Mouse (Mus musculus): ENCODE data around the gene Aprt. TPM values are rescaled to one million over a fixed set of nuclear protein-coding genes. Genes with fewer than 3 reads are reported as not detected.

The Aprt gene
- polyA plus RNA-seq, 1 experiment, result 86.7 TPM

GRCm38 (mm10) chr8:122572751-122573150 lies 4.0 kb downstream of the Aprt start:
- Histone ChIP-seq H3K27me3 (ENCODE audit: control insufficient read depth, insufficient read depth, low read length) (no peaks in the 10 kb centered on the region), H3K4me3 (ENCODE audit: extremely low read depth, insufficient read depth, insufficient read length) (no peak overlapping the region), H3K27ac (ENCODE audit: insufficient read depth, low read length) (no peak overlapping the region), H3K36me3 (ENCODE audit: control insufficient read depth, insufficient read depth, low read length) (peaks cover 25% of the 10 kb centered on the region), H3K4me1 (ENCODE audit: control insufficient read depth, insufficient read depth, insufficient read length) (peaks cover 17% of the 10 kb centered on the region; the same call in 1 of the 2 replicates)
- DNase-seq (ENCODE audit: low read depth in 1 of 2, low spot score in 2 of 2), result no peak
- TF ChIP-seq POLR2A (IDR thresholded peaks at IDR 0.05; ENCODE audit: low read depth, low read length), result no peak
- TF ChIP-seq CTCF (IDR thresholded peaks at IDR 0.05; ENCODE audit: extremely low read depth, insufficient read depth, insufficient read length, insufficient replicate concordance), result no peak
- 86% methylated on average over 3 of the region's 3 CpGs for WGBS

- Histone ChIP-seq H3K4me3 (ENCODE audit: extremely low read depth, insufficient read depth, insufficient read length) (no peak overlapping the region), H3K27me3 (ENCODE audit: control insufficient read depth, insufficient read depth, low read length) (no peaks in the 10 kb centered on the region), H3K4me1 (ENCODE audit: control insufficient read depth, insufficient read depth, insufficient read length) (peaks cover 21% of the 10 kb centered on the region; the same call in 1 of the 2 replicates), H3K27ac (ENCODE audit: insufficient read depth, low read length) (no peak overlapping the region), H3K36me3 (ENCODE audit: control insufficient read depth, insufficient read depth, low read length) (peaks cover 25% of the 10 kb centered on the region)
- TF ChIP-seq POLR2A (IDR thresholded peaks at IDR 0.05; ENCODE audit: low read depth, low read length) (no peak), CTCF (IDR thresholded peaks at IDR 0.05; ENCODE audit: extremely low read depth, insufficient read depth, insufficient read length, insufficient replicate concordance) (no peak)
- WGBS, result 94% methylated on average over 17 of the region's 17 CpGs
- no peak for DNase-seq (ENCODE audit: low read depth in 1 of 2, low spot score in 2 of 2)
These were observed 4.9 kb downstream of the Aprt start for GRCm38 (mm10) chr8:122571750-122572267.

GRCm38 (mm10) chr8:122571153-122571552 lies 5.6 kb downstream of the Aprt start:
- Histone ChIP-seq H3K27me3 (ENCODE audit: control insufficient read depth, insufficient read depth, low read length) (no peaks in the 10 kb centered on the region), H3K36me3 (ENCODE audit: control insufficient read depth, insufficient read depth, low read length) (peaks cover 25% of the 10 kb centered on the region), H3K4me1 (ENCODE audit: control insufficient read depth, insufficient read depth, insufficient read length) (peaks cover 25% of the 10 kb centered on the region; the same call in 1 of the 2 replicates), H3K4me3 (ENCODE audit: extremely low read depth, insufficient read depth, insufficient read length) (no peak overlapping the region), H3K27ac (ENCODE audit: insufficient read depth, low read length) (no peak overlapping the region)
- no peak for DNase-seq (ENCODE audit: low read depth in 1 of 2, low spot score in 2 of 2)
- no peak for TF ChIP-seq CTCF (IDR thresholded peaks at IDR 0.05; ENCODE audit: extremely low read depth, insufficient read depth, insufficient read length, insufficient replicate concordance)
- TF ChIP-seq POLR2A (IDR thresholded peaks at IDR 0.05; ENCODE audit: low read depth, low read length), result no peak
- WGBS, result 95% methylated on average over 11 of the region's 11 CpGs

- no peak overlapping the region for H3K4me3 ChIP-seq (ENCODE audit: extremely low read depth, insufficient read depth, insufficient read length)
- H3K27me3 ChIP-seq (ENCODE audit: control insufficient read depth, insufficient read depth, low read length), result no peaks in the 10 kb centered on the region
- peaks cover 15% of the 10 kb centered on the region; the same call in 1 of the 2 replicates for H3K4me1 ChIP-seq (ENCODE audit: control insufficient read depth, insufficient read depth, insufficient read length)
- 97% methylated on average over 16 of the region's 16 CpGs for WGBS
- H3K36me3 ChIP-seq (ENCODE audit: control insufficient read depth, insufficient read depth, low read length), result peaks cover 25% of the 10 kb centered on the region
- no peak for DNase-seq (ENCODE audit: low read depth in 1 of 2, low spot score in 2 of 2)
- TF ChIP-seq CTCF (IDR thresholded peaks at IDR 0.05; ENCODE audit: extremely low read depth, insufficient read depth, insufficient read length, insufficient replicate concordance) (no peak), POLR2A (IDR thresholded peaks at IDR 0.05; ENCODE audit: low read depth, low read length) (no peak)
- no peak overlapping the region for H3K27ac ChIP-seq (ENCODE audit: insufficient read depth, low read length)
These were observed 6.7 kb downstream of the Aprt start for GRCm38 (mm10) chr8:122569996-122570395.

GRCm38 (mm10) chr8:122569329-122569728 lies 7.4 kb downstream of the Aprt start:
- TF ChIP-seq POLR2A (IDR thresholded peaks at IDR 0.05; ENCODE audit: low read depth, low read length) (no peak), CTCF (IDR thresholded peaks at IDR 0.05; ENCODE audit: extremely low read depth, insufficient read depth, insufficient read length, insufficient replicate concordance) (no peak)
- Histone ChIP-seq H3K4me1 (ENCODE audit: control insufficient read depth, insufficient read depth, insufficient read length) (peaks cover 15% of the 10 kb centered on the region; the same call in 1 of the 2 replicates), H3K27ac (ENCODE audit: insufficient read depth, low read length) (no peak overlapping the region), H3K36me3 (ENCODE audit: control insufficient read depth, insufficient read depth, low read length) (peaks cover 25% of the 10 kb centered on the region), H3K4me3 (ENCODE audit: extremely low read depth, insufficient read depth, insufficient read length) (no peak overlapping the region), H3K27me3 (ENCODE audit: control insufficient read depth, insufficient read depth, low read length) (no peaks in the 10 kb centered on the region)
- 80% methylated on average over 9 of the region's 9 CpGs for WGBS
- DNase-seq (ENCODE audit: low read depth in 1 of 2, low spot score in 2 of 2), result no peak

- TF ChIP-seq POLR2A (IDR thresholded peaks at IDR 0.05; ENCODE audit: low read depth, low read length) (no peak), CTCF (IDR thresholded peaks at IDR 0.05; ENCODE audit: extremely low read depth, insufficient read depth, insufficient read length, insufficient replicate concordance) (no peak; the same call in 1 of the 2 replicates)
- no peaks in the 10 kb centered on the region for H3K27me3 ChIP-seq (ENCODE audit: control insufficient read depth, insufficient read depth, low read length)
- DNase-seq (ENCODE audit: low read depth in 1 of 2, low spot score in 2 of 2), result no peak
- H3K27ac ChIP-seq (ENCODE audit: insufficient read depth, low read length), result no peak overlapping the region
- peaks cover 15% of the 10 kb centered on the region; the same call in 1 of the 2 replicates for H3K4me1 ChIP-seq (ENCODE audit: control insufficient read depth, insufficient read depth, insufficient read length)
- WGBS, result 42% methylated on average over 10 of the region's 10 CpGs
- H3K4me3 ChIP-seq (ENCODE audit: extremely low read depth, insufficient read depth, insufficient read length), result peak overlapping the region; percentile 33; the same call in 1 of the 2 replicates
- peaks cover 25% of the 10 kb centered on the region for H3K36me3 ChIP-seq (ENCODE audit: control insufficient read depth, insufficient read depth, low read length)
These were observed 7.8 kb downstream of the Aprt start for GRCm38 (mm10) chr8:122568881-122569309.

GRCm38 (mm10) chr8:122568109-122568504 lies 8.6 kb downstream of the Aprt start:
- H3K4me3 ChIP-seq (ENCODE audit: extremely low read depth, insufficient read depth, insufficient read length), result peak overlapping the region; percentile 78
- peak overlapping the region; percentile 98 for H3K27ac ChIP-seq (ENCODE audit: insufficient read depth, low read length)
- TF ChIP-seq POLR2A (IDR thresholded peaks at IDR 0.05; ENCODE audit: low read depth, low read length), result no peak
- no peak for TF ChIP-seq CTCF (IDR thresholded peaks at IDR 0.05; ENCODE audit: extremely low read depth, insufficient read depth, insufficient read length, insufficient replicate concordance)
- H3K4me1 ChIP-seq (ENCODE audit: control insufficient read depth, insufficient read depth, insufficient read length), result peaks cover 15% of the 10 kb centered on the region; the same call in 1 of the 2 replicates
- peaks cover 25% of the 10 kb centered on the region for H3K36me3 ChIP-seq (ENCODE audit: control insufficient read depth, insufficient read depth, low read length)
- peak; percentile 87 for DNase-seq (ENCODE audit: low read depth in 1 of 2, low spot score in 2 of 2)
- H3K27me3 ChIP-seq (ENCODE audit: control insufficient read depth, insufficient read depth, low read length), result no peaks in the 10 kb centered on the region
- under 1% methylated on average over 34 of the region's 34 CpGs for WGBS
